Comparison of ENCODE assay signal across 8 mouse cellular contexts in genomic region chr16:17759344-17759773, GRCm38 (mm10). TPM values are rescaled to one million over a fixed set of nuclear protein-coding genes. Genes with fewer than 3 reads are reported as not detected.
A peak's percentile ranks its signal among the peaks of the same experiment; 100 is the strongest.
DNase-seq lines count a peak whose midpoint lies in the region; ATAC-seq lines count a peak whose summit lies in the region.

Klhl22 (plus strand) TSS chr16:17759618.

- peaks cover 6% of the 10 kb centered on the region; the same call in 1 of the 2 replicates for H3K4me1 ChIP-seq in brown adipose tissue, adult 24 weeks (ENCODE audit: control insufficient read depth, insufficient read depth, insufficient read length, low read length)
- H3K4me1 ChIP-seq in forebrain, embryonic 10.5 days, result peaks cover 30% of the 10 kb centered on the region
- peaks cover 2 to 20% of the 10 kb centered on the region in 2 experiments; a peak in 3 of 4 replicates for H3K4me1 ChIP-seq in heart, embryonic 14.5 days (ENCODE audit: control insufficient read depth in 2 of 2, insufficient read depth in 2 of 2, low read length in 2 of 2)
- peaks cover 33% of the 10 kb centered on the region for H3K4me1 ChIP-seq in liver, embryonic 11.5 days (replicated peaks; ENCODE audit: control insufficient read depth, insufficient read depth, low read length)

- peaks cover 38% of the 10 kb centered on the region for H3K27me3 ChIP-seq in forebrain, embryonic 10.5 days (ENCODE audit: poor library complexity, severe bottlenecking)
- H3K27me3 ChIP-seq in heart, embryonic 14.5 days (ENCODE audit: control insufficient read depth, insufficient read depth, low read length), result no peaks in the 10 kb centered on the region
- H3K27me3 ChIP-seq in liver, embryonic 11.5 days (replicated peaks; ENCODE audit: control insufficient read depth, insufficient read depth, low read length), result no peaks in the 10 kb centered on the region
- H3K27me3 ChIP-seq in splenic B cell, adult 2 months (ENCODE audit: control insufficient read depth, insufficient read depth, low read length, poor library complexity, severe bottlenecking), result no peaks in the 10 kb centered on the region

- H3K9me3 ChIP-seq in forebrain, embryonic 10.5 days, result no peaks in the 10 kb centered on the region
- H3K9me3 ChIP-seq in heart, embryonic 14.5 days (ENCODE audit: control insufficient read depth, low read length), result no peaks in the 10 kb centered on the region
- H3K9me3 ChIP-seq in liver, embryonic 11.5 days (ENCODE audit: control insufficient read depth, low read length), result no peaks in the 10 kb centered on the region

- H3K36me3 ChIP-seq in forebrain, embryonic 10.5 days (replicated peaks), result peaks cover 27% of the 10 kb centered on the region
- H3K36me3 ChIP-seq in heart, embryonic 14.5 days (ENCODE audit: control insufficient read depth, insufficient read depth, low read length), result peaks cover 9% of the 10 kb centered on the region
- no peaks in the 10 kb centered on the region for H3K36me3 ChIP-seq in liver, embryonic 11.5 days (ENCODE audit: control insufficient read depth, insufficient read depth, low read length)
- no peaks in the 10 kb centered on the region for H3K36me3 ChIP-seq in splenic B cell, adult 2 months (ENCODE audit: control insufficient read depth, insufficient read depth, low read length, poor library complexity, severe bottlenecking)

- peak; percentile 83 for DNase-seq in CD4-positive helper T cell, adult 2 months (ENCODE audit: low read depth, low spot score)
- peak; percentile 91 for DNase-seq in forebrain, embryonic 10.5 days (ENCODE audit: extremely low spot score, low spot score)
- peak; percentile 96 for DNase-seq in kidney, postnatal 10 days
- DNase-seq in liver, embryonic 11.5 days (ENCODE audit: low spot score), result peak; percentile 91
- DNase-seq in naive thymus-derived CD4-positive, alpha-beta T cell, adult 2 months (ENCODE audit: low read depth), result peak; percentile 85
- peak; percentile 88 for DNase-seq in splenic B cell, adult 2 months (ENCODE audit: low read depth, low spot score)

- peak within 1 kb of the TSS; percentile 62 for H3K4me3 ChIP-seq in brown adipose tissue, adult 24 weeks (ENCODE audit: insufficient read depth, low read depth, low read length)
- peak within 1 kb of the TSS; percentile 73 for H3K4me3 ChIP-seq in forebrain, embryonic 10.5 days
- H3K4me3 ChIP-seq in heart, embryonic 14.5 days (ENCODE audit: control insufficient read depth in 1 of 2, insufficient read depth in 1 of 2, low read depth in 1 of 2, low read length in 2 of 2), result peak within 1 kb of the TSS; percentile 46 to 67
- H3K4me3 ChIP-seq in liver, embryonic 11.5 days (ENCODE audit: low read depth, low read length), result peak within 1 kb of the TSS; percentile 71

- H3K4me2 ChIP-seq in heart, embryonic 14.5 days (ENCODE audit: low read length), result peak within 1 kb of the TSS; percentile 96
- peak within 1 kb of the TSS; percentile 97 for H3K4me2 ChIP-seq in liver, embryonic 11.5 days

- H3K9ac ChIP-seq in heart, embryonic 14.5 days (ENCODE audit: low read length), result peak within 1 kb of the TSS; percentile 93
- peak within 1 kb of the TSS; percentile 82 for H3K9ac ChIP-seq in liver, embryonic 11.5 days (ENCODE audit: low read depth, low read length)

- peak; percentile 92 for ATAC-seq in heart, embryonic 14.5 days (ENCODE audit: insufficient number of reproducible peaks, insufficient read depth, low FRiP score, low read depth)
- peak; percentile 85 for ATAC-seq in liver, embryonic 11.5 days (replicated peaks; ENCODE audit: low FRiP score)

- H3K27ac ChIP-seq in brown adipose tissue, adult 24 weeks (replicated peaks; ENCODE audit: low read depth, low read length), result peak within 1 kb of the TSS; percentile 60
- peak within 1 kb of the TSS; percentile 93 for H3K27ac ChIP-seq in forebrain, embryonic 10.5 days
- H3K27ac ChIP-seq in heart, embryonic 14.5 days (replicated peaks in 1 of 2; ENCODE audit: control insufficient read depth in 1 of 2, insufficient read depth in 1 of 2, low read depth in 2 of 2, low read length in 2 of 2), result peak within 1 kb of the TSS; percentile 51 to 72
- peak within 1 kb of the TSS; percentile 66 for H3K27ac ChIP-seq in liver, embryonic 11.5 days (ENCODE audit: low read depth, low read length)

- 2% methylated on average over 26 of the region's 28 CpGs for WGBS in forebrain, embryonic 10.5 days
- WGBS in heart, embryonic 14.5 days, result 1% methylated on average over 28 of the region's 28 CpGs
- WGBS in liver, embryonic 11.5 days, result under 1% methylated on average over 24 of the region's 28 CpGs

RNA-seq across cellular contexts. Expression of gene Klhl22, which starts in this region (rescaled TPM):
- polyA plus RNA-seq in brown adipose tissue, adult 24 weeks (2012; ENCODE audit: insufficient read depth, insufficient read length, missing spikeins), result 10.2 and 19.0 TPM in 2 replicates
- 55.4 and 59.1 TPM in 2 replicates for polyA plus RNA-seq in forebrain, embryonic 10.5 days (2016; fragmentation: Nextera tagmentation; extraction: Ambion mirVana)
- polyA plus RNA-seq in heart, embryonic 14.5 days (2014; fragmentation: Nextera tagmentation; extraction: Ambion mirVana), result 42.0 and 43.6 TPM in 2 replicates
- 47.5 and 49.3 TPM in 2 replicates for polyA plus RNA-seq in liver, embryonic 11.5 days (2014; fragmentation: Nextera tagmentation; extraction: Ambion mirVana)

Comparison
In these comparisons a context has a peak if more than half of its experiments do, and no peak if none do; other contexts are left out.
1. Peak in every context shown above with its lines: DNase-seq, ATAC-seq, H3K4me3 ChIP-seq and H3K27ac ChIP-seq.